Mouse (Mus musculus) left cerebral cortex, postnatal 10 days (tissue): Measurements from ENCODE around the gene Cdx2. TPM values are rescaled to one million over a fixed set of nuclear protein-coding genes. Genes with fewer than 3 reads are reported as not detected.

Source experiments
- DNase-seq, 2 experiments: peaks; one replicate each; pipeline ENCODE4 v3.0.0; 2021 to 2022; ENCODE audit warnings: low spot score in 2 of 2, mixed read lengths in 1 of 2; ENCODE audit errors: extremely low spot score in 1 of 2
- intact Hi-C: fragments of 180-260 bp; cut with DNase I; formaldehyde crosslinking; loops from one replicate; pipeline ENCODE4 v1.15.1; 2025
- total RNA-seq, 2 experiments: library from RNA; stranded (reverse); gene quantifications; 2 replicates each; pipeline ENCODE4 v1.2.3; 2021

Gene Cdx2
- total RNA-seq: not detected

DNA sequence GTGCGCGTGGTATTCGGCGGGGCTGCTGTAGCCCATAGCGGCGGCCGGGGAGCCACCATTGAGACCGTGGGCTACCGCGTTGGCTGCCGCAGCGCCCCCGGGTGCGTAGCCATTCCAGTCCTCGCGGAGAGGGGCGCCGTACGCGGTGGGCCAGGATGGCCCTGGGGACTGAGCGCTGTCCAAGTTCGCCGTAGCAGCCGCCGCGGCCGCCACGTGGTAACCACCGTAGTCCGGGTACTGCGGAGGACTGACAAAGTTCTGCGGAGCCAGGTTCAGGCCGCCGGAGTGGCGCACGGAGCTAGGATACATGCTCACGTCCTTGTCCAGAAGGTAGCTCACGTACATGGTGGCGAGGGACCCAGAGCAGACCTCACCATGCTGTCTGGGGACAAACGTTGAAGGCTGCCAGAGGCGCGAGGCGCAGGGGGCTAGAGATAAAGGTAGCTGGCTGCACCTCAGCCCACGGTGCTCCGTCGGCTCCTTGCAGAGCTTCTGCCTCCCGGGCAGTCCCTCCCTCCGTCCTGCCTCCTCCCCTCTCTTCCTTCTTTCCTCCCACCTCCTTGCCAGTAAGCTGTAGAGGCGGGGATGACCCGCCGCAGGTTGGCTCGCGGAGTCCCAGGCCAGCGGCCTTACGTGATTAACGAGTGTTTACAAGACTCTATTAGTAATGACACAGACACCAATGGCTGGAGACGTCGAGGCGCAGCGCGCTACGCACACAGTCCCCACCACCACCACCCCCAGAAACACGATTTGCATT, at the start of gene Cdx2:
Gene Cdx2, minus strand, starts transcription at position 633 of the 760 bp plus-strand sequence.
- intact Hi-C loops: no loop called here
- DNase-seq: no peak

DNA sequence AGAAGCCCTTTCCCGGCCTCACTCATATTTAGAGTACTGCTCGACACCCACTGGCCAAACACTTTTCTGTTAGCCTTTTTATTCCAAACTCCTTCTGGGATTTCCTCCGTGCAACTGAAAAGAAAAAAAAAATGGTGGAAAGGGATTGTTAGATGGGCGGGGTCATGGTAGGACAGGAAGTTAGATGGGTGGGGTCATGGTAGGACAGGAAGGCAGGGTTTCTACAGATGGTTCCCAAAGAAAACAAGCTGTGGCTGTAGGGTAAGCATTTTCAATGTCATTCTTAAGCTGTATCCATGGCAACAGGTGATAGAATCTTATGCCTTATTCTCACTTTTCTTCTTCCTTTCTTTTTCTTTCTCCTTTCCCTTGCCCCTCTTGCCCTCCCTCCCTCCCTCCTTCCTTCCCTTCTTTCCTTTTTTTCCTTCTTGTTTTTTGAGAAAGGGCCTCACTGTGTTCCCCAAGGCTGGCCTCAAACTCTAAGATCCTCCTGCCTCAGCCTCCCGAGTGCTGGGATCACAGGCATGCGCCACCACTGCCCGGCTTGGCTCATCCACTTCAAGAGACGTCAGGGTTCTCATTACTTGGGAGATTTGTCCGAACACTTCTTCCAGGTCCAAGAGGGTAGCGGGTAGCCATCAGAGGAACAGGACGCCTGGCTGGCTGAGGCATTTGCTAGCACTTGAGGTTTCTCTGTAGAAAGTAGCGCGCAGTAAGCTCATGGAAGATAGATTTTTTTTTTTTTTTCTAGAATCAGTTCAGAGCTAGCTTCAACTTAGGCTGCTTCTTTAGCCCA, 49.4 kb upstream of the Cdx2 start:
- intact Hi-C loops: no loop called here
- no peak for DNase-seq

DNA sequence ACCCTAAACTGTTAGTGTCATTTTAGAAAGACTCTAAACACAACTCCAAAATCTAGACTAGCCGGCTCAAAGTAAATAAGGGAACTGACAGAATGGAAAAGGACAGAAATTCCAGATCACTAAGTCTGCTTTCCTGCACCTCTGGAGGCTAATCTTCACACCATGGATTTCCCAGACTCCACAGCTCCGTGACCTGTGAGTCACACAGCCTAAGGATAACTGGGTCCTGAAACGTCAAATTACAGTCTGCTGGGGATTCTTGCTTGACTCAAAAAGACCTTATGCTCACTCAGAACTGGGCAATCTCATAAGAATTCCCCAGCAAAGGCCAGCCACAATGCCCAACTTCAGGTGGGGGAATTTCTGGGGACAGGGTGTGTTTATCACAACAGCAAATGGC, 48.7 kb upstream of the Cdx2 start:
- intact Hi-C loops: no loop called here
- no peak for DNase-seq

DNA sequence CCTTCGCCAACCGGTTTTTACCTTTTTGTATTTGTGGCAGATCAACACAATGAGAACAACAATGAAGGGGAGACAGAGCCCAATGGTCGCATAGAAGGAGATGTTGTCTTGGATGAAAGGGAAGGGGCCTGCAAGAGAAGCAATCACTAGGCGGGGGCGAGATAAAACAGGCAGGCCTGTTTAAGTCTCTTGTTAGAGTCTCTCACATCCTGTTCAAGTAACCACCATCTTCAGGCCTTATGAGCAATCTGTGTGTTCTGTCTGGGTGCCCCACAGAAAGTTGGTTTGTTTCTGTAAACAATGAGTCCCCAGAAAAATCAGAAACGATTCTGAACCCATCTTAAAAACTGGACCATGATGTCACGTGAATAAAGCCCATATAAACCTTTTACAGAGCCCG, 47.9 kb upstream of the Cdx2 start:
- no peak for DNase-seq
- intact Hi-C loops: no loop called here

DNA sequence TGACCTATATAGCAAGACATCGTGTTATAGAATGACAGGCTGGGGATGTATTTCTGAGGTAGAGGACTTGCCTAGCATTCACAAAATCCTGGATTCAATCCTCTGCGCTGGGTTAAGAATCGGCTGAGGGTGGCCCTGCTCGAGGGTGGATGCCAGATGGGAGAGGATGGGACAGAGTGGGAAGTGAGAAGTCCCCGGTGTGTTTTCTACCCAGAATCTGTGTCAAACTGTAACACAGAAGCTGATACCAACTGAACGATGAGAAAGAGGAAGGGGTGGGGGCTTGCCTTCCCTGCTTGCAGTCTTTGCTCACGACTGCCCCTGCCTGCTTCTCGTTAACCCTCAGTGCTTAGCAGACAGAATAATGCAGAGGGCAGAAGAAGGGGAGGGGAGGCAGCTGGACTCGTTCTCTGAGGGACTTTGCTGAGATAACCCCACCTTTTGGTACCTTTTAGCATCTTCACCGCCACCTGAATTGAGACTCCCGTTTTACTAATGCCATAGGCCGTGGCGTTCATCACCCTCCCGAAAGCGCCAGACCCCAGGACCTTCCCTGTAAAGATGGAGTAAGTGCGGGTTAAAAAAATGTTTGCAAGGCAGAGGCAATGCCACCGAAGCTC, 47.2 kb upstream of the Cdx2 start:
- intact Hi-C loops: no loop called here
- peak; percentile 37 to 40 for DNase-seq

DNA sequence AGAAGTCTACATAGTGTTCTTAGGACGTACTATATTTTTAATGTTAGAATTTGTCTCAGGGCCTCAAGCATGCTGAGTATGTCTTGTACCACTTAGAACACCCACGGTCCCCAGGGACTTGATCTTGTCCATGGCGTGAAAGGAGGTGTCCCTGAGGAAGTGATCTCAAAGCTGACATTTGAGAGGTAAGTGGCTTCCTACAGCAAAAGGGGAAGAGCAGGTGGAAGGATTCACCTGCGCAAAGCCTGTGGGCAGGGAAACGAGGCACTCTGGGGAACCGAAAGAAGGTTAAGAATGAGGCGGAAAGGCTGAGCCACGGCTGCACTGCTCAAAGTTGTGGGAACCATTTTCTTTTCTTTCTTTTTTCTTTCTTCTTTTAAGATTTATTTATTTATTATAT, 44.9 kb upstream of the Cdx2 start:
- intact Hi-C loops: no loop called here
- DNase-seq: no peak

DNA sequence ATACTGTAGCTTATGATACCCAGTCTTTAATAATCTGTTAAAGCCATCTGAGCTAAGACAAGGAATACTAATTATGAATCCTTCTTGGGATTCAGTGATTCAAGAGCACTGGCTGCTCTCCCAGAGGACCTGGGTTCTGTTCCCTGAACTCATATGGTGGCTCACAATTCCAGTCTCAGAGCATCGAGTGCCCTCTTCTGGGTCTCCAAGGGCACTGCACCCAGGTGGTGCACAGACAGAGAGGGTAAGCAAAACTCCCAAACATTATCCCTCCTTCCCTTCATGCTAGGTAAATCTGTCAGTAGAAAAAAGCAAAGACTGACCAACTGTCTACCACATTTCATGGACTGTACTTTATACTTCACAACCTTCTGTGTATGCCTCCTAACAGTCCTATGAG, 38.9 kb upstream of the Cdx2 start:
- intact Hi-C loops: no loop called here
- DNase-seq: no peak

DNA sequence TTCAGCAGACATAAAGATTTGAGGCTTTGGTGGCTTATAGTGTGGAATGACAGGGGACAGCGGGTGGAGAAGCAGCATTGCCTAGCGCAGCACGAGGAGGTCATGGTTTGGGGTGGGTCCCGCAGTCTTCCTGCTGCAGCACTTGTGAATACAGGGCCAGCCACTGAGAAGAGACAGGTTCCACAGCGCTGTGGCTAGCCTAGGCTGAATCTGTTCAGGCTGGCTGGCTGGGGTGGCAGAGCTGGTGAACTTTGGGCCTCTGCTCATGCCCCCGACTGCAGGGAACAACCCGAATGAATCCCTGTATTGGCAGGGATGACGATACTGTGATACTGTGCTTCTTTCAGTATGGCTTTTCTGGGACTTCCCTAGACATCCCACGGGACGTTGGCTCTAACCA, 36.8 kb upstream of the Cdx2 start:
- no peak for DNase-seq

DNA sequence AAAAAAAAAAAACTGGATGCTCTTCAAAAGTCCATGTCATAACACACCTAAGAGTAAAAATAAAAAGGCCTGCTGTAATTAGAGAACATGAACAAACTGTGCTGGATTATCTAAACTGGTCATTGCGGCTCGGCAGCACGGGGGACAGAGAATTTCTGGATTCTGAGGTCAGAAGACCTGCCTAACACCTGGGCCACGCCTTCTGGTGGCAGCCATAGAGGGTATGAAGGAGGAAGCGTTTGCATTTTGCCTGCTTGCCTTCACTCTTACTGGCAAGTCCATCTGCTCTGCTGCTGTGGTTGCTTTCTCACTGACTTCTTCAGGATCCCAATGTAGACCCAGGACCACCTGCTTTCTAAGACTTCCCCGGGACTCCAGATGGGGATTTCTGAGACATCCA, 35.8 kb upstream of the Cdx2 start:
- intact Hi-C loops: no loop called here
- DNase-seq: no peak

More for the DNA sequence above, 36.8 kb upstream of the Cdx2 start:
- intact Hi-C loops: no loop called here

DNA sequence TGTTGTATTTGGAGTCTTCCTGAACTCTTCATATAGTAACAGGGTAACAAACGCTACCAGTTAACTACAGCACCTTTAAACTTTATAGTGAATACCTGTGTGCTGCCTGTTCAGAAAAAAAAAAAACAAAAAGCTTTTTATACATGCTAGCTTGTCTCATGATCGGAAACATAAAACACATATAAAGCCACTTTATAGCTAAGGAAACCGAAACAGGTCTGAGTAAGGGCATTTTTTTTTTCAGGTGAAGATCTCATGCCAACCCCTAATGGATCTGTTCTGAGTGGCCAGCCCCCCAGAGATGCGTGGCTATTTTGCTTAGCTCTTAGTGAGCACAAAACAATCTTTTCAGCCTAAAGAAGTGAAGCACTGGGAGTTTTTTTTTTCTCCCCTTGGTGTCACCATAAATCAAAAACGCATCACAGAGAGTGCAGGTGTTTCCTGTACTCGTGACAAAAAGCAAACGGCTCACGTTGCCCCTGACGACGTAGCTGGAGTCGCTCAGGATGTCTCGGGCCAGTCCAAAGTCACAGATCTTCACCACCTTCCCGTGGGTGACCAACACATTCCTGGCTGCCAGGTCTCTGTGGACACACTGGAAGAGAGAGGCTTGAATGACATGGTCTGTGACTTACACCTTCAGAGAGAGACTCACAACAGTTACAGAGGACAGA, 33.8 kb upstream of the Cdx2 start:
- no peak for DNase-seq
- intact Hi-C loops: no loop called here

DNA sequence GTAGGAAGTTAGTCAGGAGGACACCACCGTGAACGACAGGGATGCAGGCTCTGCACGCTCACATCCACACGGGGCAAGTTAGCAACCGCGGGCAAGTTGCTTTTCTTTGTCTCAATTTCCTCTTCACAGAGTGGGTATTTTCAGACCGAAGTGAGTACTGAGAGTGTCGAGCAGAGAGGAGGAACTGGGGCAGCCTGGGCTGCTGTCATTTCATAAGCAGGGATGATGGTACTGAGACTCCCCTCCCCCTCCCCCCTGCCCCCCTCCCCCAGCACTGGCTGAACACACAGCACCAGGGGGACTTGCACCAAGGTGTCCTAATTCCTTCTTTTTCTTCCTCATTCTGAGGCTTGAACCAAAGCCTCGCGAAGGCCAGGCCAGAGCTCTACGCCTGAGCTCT, 32.5 kb upstream of the Cdx2 start:
- intact Hi-C loops: loop anchor here (10.0 kb wide), 1 partner anchor 505 kb away; no protein-coding TSS in a partner anchor

DNA sequence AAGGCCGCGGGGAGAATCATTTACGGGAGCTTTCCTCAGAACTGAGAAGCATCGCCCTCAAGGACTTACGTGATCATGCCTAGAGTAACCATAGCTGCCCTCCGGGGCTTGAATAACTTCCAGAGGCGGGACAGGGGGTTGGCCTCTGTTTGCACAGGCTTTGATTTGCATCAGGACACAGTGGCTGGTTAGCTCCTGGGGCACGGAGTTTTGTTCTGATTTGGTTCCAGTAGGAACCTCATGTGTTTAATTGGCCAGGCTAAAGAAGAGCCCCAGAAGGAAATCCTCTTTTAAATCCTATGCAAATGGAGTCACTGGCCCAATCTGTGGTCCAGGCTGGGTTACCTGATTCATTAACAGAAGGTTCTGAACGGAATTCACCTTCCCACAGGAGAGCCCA, 31.9 kb upstream of the Cdx2 start:
- intact Hi-C loops: loop anchor here (10.0 kb wide), 1 partner anchor 506 kb away; no protein-coding TSS in a partner anchor
- no peak for DNase-seq

More for the DNA sequence above, 32.5 kb upstream of the Cdx2 start:
- DNase-seq: no peak

DNA sequence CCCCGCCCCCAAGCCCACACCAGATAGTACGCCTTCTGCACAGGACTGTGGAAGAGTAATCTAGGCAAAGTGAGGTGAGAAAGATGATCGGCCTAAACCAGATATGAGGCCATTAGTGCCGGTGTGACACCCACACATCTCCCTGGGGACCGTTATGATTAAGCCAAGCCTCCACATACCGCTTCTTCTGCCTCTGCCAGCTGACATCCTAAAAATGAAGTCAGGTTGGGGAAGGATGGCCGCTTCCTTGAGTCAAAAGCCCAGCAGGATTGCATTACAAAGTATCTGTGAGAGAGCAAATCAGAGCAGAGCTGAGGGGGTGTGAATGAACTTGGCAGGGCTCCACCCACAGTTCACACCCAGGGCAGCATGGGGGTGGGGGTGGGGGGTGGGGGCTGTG, 25.6 kb upstream of the Cdx2 start:
- no peak for DNase-seq
- intact Hi-C loops: loop anchor here (10.0 kb wide), 1 partner anchor 512 kb away; no protein-coding TSS in a partner anchor

DNA sequence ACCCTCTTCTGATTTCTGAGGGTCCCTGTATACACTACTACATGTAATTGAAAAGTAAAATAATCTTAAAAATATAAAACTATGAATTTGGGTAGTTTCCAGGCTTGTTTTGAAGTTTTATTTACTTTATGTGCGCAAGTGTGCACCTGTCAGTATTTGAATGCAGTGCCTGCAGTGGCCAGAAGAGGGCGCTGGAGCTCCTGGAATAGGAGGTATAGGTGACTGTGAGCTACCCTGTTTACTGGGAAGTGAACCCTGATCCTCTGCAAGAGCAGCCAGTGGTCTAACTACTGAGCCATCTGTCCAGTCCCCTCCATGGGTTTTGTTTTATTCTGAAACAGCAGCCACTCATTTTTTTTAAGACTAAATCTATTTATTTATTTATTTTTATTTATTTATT, 24.5 kb upstream of the Cdx2 start:
- intact Hi-C loops: loop anchor here (10.0 kb wide), 1 partner anchor 513 kb away; no protein-coding TSS in a partner anchor

DNA sequence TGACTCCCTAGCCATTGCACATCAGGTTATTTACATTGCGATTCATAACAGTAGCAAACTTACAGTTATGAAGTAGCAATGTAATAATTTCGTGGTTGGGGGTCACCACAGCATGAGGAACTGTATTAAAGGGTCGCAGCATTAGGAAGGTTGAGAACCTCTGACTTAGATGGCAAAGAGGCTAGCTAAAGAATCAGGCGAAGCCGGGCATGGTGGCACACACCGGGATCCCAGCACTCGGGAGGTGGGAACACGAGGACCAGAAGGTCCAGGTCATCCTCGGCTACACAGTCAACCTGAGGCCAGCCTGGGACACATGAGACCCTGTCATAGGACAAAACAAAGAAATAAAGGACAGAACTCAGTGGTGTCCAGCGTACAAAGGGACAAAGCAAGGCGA, 22.9 kb upstream of the Cdx2 start:
- intact Hi-C loops: loop anchor here (10.0 kb wide), 1 partner anchor 515 kb away; no protein-coding TSS in a partner anchor
- no peak for DNase-seq

More for the DNA sequence above, 24.5 kb upstream of the Cdx2 start:
- DNase-seq: peak in 1 of 2 experiments; percentile 56

DNA sequence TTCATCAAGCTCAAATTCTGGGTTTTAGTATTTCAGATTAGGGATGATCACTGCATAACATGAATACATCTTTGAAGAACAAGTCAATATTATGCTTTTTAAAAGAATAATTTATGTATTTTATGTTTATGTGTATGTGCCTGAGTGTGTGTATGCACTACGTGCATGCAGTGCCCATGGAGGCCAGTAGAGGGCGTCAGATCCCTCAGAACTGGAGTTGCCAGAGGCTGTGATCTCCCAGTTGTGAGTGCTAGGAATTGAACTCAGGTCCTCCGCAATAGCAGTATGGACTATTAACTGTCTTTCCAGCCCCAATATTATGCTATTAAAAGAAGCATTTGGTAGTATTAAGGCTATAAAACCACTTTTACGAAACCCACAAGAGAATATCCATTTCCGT, 20.6 kb upstream of the Cdx2 start:
- DNase-seq: no peak
- intact Hi-C loops: no loop called here

DNA sequence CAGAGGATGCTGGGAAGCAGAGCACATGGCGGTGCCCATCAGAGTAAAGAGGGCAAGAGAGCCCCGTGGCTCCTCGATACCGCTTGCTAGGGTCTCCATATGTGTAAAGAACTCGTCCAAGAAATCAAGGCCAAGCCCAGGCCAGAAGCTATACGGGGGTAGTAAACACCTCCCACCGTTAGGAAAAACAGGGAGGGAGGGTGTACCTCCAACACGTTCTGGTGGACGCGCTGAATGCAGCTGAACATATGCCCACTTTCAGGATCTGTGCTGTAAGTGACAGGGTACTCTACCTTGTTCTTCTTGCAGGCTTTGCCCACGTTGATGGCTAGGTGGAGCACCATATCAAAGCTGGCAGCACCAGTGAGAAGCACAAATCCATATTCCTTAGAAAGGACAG, 18.9 kb upstream of the Cdx2 start:
- DNase-seq: no peak
- intact Hi-C loops: no loop called here

DNA sequence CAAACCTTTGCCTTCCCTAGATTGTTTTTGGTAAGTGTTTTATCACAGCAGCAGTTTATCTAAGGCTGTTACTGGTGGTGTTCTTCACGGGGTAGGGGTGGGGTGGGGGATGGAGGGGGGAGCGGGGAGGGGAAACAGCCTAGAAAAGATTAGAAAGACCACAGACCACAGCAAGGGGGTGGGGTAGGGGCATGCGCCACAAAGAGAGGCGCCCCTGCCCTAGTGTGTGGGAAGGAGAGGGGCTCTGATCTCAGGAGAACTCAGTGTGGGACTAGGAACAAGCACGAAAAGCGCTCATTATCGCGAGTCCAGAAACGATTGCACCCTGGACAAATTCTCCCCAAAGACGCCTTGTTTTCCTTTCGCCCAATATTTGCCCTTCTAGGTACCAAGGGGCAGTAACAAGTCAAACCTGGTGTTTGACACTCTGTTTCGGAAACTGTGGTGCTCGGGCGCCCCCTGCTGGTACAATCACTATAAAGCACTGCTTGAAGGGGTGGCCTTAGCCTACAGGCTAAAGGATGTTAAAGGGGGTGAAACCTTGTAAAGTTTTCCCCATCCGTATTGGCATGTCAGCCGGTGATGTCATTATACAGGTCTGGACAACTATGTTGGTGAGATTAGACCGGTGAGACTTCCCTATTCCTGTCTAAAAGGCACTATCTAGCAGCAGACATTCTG, 16.3 kb upstream of the Cdx2 start:
- intact Hi-C loops: no loop called here
- peak in 1 of 2 experiments; percentile 63 for DNase-seq
